Mouse (Mus musculus): ENCODE data around the gene Akt1.
A peak's percentile ranks its signal among the peaks of the same experiment; 100 is the strongest.

GRCm38 (mm10) chr12:112724077-112724805, 49.6 kb upstream of the Akt1 start:
- peak; percentile 93 to 96 for TF ChIP-seq CTCF (conservative IDR thresholded peaks at IDR 0.05 in 1 of 2, IDR thresholded peaks at IDR 0.05 in 1 of 2; ENCODE audit: low read depth in 2 of 2, low read length in 2 of 2)
- no peak for TF ChIP-seq EP300 (IDR thresholded peaks at IDR 0.05; ENCODE audit: low read length)
- no peak for TF ChIP-seq POLR2A (IDR thresholded peaks at IDR 0.05; ENCODE audit: low read depth, low read length)
- no peak for TF ChIP-seq CHD2 (IDR thresholded peaks at IDR 0.05; ENCODE audit: low read length)
- no peak for TF ChIP-seq HCFC1 (IDR thresholded peaks at IDR 0.05; ENCODE audit: low read depth, low read length)
- no peak for TF ChIP-seq E2F4 (IDR thresholded peaks at IDR 0.05; ENCODE audit: insufficient replicate concordance, low read depth, low read length)
- TF ChIP-seq ZC3H11A (IDR thresholded peaks at IDR 0.05; ENCODE audit: low read depth, low read length) = no peak

Measured in CH12.LX (cell line).